Mouse (Mus musculus) spleen, adult 2 months (tissue): ENCODE measurements around the gene Hivep3.

Experiments
- CTCF ChIP-seq: fragments of 200-500 bp; IDR thresholded peaks from 2 replicates; pipeline ENCODE4 v1.5.1; 2011; ENCODE audit warnings: mild to moderate bottlenecking, inconsistent platforms; ENCODE audit not compliant: insufficient read depth, insufficient read length, insufficient replicate concordance; ENCODE audit errors: extremely low read depth
- POLR2A ChIP-seq: fragments of 200-500 bp; IDR thresholded peaks from 2 replicates; pipeline ENCODE4 v1.6.1; 2011; ENCODE audit warnings: low read depth, low read length, inconsistent platforms

DNA sequence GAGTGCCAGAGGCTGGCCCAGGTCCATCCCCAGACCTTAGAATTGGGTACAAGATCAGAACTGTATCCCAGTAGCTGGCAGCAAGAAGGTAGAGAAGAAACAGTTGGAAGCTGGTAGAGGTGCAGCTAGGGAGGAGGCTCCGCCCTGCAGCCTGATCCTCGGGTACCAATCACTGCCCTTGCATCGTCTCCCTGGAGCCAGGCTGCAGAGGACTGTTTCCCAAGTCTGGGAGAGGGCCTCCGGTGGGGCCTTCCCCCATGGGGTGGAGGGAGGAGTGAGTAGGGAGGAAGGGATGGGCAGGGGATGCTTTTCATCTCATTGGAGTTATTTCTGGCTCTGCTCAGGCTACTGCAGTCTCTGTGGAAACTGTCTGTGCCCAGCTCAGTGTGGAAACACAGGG is 313.5 kb downstream of the Hivep3 start:
- TF ChIP-seq POLR2A (no peak), CTCF (no peak)
